Mouse (Mus musculus) cerebellum, postnatal 36 days (tissue): Measurements from ENCODE around the gene Setd5.

Experiments used
- DNase-seq, 2 experiments: peaks; one replicate each; pipeline ENCODE4 v3.0.0; 2021 to 2022; ENCODE audit warnings: mixed read lengths in 2 of 2

The Setd5 gene

GRCm38 (mm10) chr6:113144764-113145163, 67.6 kb downstream of the Setd5 start:
- no peak for DNase-seq

GRCm38 (mm10) chr6:113145249-113145648, 68.1 kb downstream of the Setd5 start:
- DNase-seq = no peak

DNA sequence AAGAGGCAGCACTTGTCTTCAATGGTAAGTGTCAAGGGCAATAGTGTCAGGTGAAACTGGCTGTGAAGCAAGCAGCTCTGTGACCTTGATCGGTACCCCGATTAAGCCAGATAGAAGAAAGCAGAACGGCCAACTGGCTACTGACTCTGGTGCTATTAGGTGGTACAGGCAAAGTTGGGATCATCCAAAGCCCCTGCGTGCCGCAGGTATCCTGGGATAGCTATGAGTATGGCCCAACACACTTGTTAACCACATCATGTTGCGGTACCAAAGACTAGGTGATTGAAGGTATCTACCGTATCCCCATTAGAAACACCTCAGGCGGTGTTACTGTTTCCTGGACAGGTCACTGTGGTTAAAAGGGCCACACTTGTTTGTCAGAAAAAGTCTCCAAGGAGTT, 76.9 kb downstream of the Setd5 start:
- DNase-seq = no peak

DNA sequence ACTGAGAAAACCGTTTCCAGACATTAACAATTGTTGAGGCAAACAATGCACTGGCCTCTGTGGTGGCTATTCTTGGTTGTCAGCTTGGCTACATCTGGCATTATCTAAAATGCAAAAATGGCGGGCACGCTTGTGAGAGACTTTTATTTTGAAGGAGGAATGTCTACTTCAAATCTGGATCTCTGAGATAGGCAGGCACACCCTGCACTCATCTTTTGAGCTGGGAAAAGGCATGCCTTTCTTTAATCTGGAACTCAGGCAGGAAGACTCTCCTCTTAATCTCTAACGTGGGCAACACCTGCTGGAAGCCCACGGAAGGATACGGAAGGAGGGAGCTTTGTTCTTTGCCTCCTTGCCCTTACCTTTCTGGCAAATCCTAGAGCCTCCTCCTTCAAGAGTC, 77.7 kb downstream of the Setd5 start:
- DNase-seq = no peak

- DNase-seq = no peak
These were observed 78.9 kb downstream of the Setd5 start for GRCm38 (mm10) chr6:113156064-113156463.

DNA sequence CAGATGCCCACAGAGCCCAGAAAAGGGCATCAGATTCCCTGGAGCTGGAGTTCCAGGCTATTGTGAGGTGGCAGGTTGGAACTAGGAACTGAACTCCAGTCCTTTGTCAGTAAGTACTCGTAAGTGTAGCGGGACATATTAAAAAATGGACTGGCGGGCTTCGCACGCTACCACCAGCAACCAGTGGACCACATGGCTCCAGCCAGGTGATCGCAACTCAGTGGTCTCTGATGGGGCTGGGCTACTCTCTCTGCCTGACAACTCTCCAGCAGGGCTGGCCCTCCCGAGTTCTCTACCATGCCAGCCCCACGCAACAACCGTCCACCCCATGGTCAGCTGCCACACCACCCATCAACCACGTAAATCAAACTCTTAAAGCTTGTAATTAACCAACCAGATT, 82.9 kb downstream of the Setd5 start:
- no peak for DNase-seq

GRCm38 (mm10) chr6:113161982-113162381, 84.8 kb downstream of the Setd5 start:
- DNase-seq = peak; percentile 62 to 64

DNA sequence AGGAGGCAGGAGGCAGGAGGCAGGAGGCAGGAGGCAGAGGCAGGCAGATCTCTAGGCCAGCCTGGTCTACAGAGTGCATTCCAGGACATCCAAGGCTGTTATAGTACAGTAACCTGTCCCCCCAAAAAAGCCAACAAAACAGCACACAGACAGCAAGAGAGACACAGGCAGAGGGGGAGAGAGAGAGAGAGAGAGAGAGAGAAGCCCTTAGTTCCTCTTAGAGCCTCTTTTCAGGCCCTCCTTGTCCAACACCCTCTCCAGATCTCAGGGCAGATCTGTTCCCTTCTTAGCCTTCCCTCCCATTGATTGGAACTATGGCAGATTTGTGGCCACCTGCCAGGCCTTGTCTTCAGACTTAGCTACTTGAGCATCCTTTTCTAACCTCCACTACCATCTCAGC, 86.3 kb downstream of the Setd5 start:
- no peak for DNase-seq

GRCm38 (mm10) chr6:113166661-113167251, 89.6 kb downstream of the Setd5 start:
- peak; percentile 60 to 70 for DNase-seq

DNA sequence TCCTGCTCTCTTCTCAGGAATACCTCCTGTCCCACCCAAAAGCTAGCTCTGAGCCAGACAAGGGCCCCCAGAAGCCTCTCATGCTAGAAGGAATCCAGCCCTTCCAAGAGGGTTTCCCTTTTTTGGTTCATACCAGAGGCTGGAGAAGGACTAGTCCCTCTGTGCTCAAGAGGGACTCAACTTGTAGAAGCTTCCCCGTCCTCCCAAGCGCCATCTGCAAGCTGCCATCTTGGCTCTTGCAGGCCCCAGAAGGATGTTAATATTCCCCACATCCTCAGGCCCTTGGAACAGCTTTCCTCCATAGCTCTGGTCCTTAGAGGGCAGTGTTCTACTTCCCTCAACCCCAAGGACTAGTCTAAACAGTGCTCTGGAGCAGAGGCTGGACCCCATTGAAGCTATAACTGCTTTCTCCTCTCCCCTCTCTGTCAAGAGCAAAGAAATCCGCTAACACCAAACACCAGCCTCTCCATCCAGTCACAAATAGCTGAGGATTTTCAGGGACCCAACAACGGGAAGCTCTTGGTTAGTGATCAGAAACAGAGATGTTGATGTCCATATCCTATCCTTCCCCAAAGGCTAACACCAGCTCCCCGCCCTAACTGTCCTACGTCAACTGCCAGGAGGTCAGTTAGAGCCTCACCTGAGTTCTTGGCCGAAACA, 91.3 kb downstream of the Setd5 start:
- no peak for DNase-seq

DNA sequence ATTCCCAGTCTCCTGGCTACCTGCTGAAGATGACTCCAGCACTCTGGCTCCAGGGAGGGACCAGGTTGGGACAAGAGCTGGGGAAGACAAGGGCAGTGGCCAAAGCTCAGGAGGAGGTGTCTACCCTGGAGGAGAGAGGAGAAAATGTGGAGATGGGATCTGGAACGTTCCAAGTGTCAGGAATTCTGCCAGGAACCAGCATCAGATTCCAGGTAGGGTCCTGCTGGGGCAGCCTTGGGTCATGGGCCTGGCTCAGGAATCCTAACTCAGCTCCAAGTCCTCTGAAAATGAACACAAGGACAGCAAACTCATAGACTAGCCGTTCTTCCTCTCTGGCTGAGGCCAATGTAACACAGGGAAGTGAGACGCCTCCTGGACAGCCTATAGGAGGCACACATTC, 92.7 kb downstream of the Setd5 start:
- DNase-seq = no peak

DNA sequence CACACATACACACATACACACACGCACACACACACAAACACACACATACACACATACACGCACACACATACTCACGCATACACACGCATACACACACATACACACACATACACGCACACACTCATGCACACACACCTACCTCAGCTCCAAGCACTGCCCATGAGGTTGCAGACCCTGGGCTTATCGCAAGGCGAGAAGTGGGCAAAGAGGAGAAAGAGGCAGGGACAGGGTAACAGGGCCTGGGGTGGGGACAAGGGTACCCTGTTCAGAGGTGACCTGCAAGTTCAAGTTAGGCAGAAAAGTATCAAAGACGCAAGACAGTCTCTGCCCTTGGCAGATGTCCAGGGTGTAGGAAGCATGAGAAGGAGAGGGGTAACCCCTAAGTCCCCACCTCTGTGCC, 93.5 kb downstream of the Setd5 start:
- DNase-seq = no peak

- no peak for DNase-seq
These were observed 94.8 kb downstream of the Setd5 start for GRCm38 (mm10) chr6:113172011-113172410.

DNA sequence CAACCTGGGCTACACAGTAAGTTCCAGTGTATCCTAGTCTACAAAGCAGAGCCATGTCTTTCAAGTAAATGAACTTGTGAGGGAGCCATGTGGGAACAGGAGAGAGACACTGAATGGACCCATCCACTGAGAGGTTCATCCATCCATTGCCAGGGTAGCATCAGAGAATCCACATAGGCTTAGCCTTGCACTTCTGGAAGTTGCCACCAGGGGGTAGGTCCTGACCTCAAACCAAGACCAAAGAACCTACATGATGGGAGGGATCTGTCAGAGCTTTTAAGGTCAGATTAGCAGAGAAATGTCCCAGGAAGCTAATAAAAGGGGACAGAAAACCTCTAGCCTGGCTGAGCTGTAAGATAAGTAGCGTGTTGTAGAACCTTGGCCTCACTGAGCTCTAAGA, 95.4 kb downstream of the Setd5 start:
- DNase-seq = peak; percentile 66 to 68

DNA sequence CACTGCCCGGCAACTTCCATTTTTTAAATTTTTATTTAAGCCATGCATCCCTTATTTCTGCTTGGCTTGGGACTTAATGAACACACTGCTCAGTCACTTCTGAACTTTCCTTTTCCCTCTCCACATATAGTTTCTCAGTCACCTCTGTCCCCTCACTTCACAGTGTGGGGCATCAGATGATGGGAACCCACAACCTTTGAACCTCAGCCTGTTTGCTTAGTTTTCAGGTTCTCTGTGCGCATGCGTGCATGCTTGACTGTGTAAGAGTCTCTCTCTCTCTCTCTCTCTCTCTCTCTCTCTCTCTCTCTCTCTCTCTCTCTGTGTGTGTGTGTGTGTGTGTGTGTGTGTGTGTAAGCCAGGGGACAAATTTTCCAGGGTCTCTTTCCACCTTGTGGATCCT, 98.3 kb downstream of the Setd5 start:
- DNase-seq = no peak

- DNase-seq = no peak
These were observed 99.4 kb downstream of the Setd5 start for GRCm38 (mm10) chr6:113176613-113177012.

- DNase-seq = peak in 1 of 2 experiments; percentile 21
These were observed 101.4 kb downstream of the Setd5 start for GRCm38 (mm10) chr6:113178286-113179194.

- DNase-seq = no peak
These were observed 102.1 kb downstream of the Setd5 start for GRCm38 (mm10) chr6:113179195-113179733.

GRCm38 (mm10) chr6:113184163-113184562, 107.0 kb downstream of the Setd5 start:
- DNase-seq = no peak

- DNase-seq = no peak
These were observed 107.8 kb downstream of the Setd5 start for GRCm38 (mm10) chr6:113184866-113185525.

DNA sequence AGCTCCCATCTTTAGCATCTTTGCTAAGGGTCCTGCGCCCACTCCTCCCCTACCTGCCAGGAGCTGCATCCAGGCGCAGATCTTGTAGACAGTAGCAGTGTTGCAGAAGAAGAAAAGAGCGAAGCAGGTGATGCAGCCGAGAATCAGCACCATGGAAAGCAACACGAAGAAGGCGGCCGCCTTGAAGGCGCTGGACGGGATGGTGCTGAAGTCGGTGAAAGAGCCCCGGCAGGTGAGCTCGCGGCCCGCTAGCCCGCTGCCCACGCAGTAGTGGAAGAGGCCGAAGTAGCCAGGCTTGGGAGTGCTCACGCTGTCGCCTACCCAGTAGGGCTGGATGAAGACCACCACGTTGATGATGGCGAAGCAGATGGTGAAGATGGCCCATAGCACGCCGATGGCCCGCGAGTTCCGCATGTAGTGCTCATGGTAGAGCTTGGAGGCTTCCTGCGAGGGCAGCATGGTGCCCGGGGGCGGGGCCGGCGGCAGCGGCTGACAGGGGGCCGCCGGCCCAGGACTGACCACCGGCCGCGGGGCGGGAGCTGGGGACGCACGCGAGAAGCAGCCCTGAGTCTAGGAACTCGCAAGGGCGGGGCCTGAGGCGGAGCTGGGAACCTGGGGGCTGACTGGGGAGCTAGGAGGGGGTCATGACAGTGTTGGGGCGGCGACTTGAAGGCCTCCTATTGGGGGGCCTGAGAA, 116.7 kb downstream of the Setd5 start:
- DNase-seq = peak; percentile 27 to 42

GRCm38 (mm10) chr6:113194517-113194840, 117.3 kb downstream of the Setd5 start:
- no peak for DNase-seq
